Mouse (Mus musculus) E14TG2a.4 (cell line): ENCODE measurements around the gene Gm16867.
"Not testable (repeated sequence)": the region's sequence is repeated elsewhere in the genome, so short reads cannot be mapped to it uniquely, and the experiment has no call there.

Experiments
- CTCF ChIP-seq: conservative IDR thresholded peaks from 2 replicates; pipeline ENCODE4 v1.5.1; 2014; ENCODE audit warnings: low read length
- NANOG ChIP-seq: IDR thresholded peaks from 2 replicates; pipeline ENCODE4 v1.6.1; 2014; ENCODE audit warnings: borderline replicate concordance, low read length, mixed read lengths
- POU5F1 ChIP-seq: IDR thresholded peaks from 2 replicates; pipeline ENCODE4 v1.6.1; 2014; ENCODE audit warnings: low read length, borderline replicate concordance

DNA sequence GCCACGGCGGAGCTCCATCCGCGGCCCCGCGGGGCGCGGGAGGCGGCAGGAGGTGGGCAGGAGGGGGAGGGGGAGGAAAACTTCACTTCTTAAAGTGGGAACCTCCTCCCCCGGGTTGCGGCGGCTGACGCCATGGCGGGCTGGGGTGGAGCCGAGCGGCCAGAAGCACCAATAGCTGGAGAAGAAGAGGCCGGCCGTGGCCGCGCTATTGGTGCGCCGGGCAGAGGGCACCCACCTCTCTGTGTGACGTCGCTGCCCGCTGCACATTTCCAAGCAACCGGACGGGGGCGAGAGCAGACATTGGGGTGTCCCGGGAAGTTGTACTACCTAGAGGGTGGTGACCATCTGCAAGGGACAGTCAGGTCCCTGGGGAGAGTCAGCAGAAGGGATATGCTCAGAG is at the start of gene Gm16867:
- not testable (repeated sequence) for TF ChIP-seq CTCF, NANOG, POU5F1
